Mouse (Mus musculus) stomach, embryonic 15.5 days (tissue): ENCODE results near the gene Olfr633. TPM values are rescaled to one million over a fixed set of nuclear protein-coding genes. Genes with fewer than 3 reads are reported as not detected.
"Not testable (repeated sequence)": the region's sequence is repeated elsewhere in the genome, so short reads cannot be mapped to it uniquely, and the experiment has no call there.

ENCODE experiments used
- ATAC-seq: fragments of 200-750 bp; cut with Nextera tagmentation; 2 replicates; pipeline ENCODE4 v1.8.0; 2017; ENCODE audit warnings: low read depth, moderate number of reproducible peaks, moderate TSS enrichment; ENCODE audit not compliant: insufficient read depth, low FRiP score
- H3K27ac ChIP-seq: fragments of 300-500 bp; sonication (generic); 2 replicates; pipeline ENCODE4 v1.5.1; 2015; ENCODE audit warnings: mild to moderate bottlenecking, inconsistent platforms
- H3K27me3 ChIP-seq: fragments of 300-500 bp; sonication (generic); replicated peaks from 2 replicates; pipeline ENCODE4 v1.6.1; 2015; ENCODE audit warnings: inconsistent platforms
- H3K36me3 ChIP-seq: fragments of 300-500 bp; sonication (generic); 2 replicates; pipeline ENCODE4 v1.6.1; 2015; ENCODE audit warnings: inconsistent platforms
- H3K4me1 ChIP-seq: fragments of 300-500 bp; sonication (generic); 2 replicates; pipeline ENCODE4 v1.6.1; 2015; ENCODE audit warnings: inconsistent platforms
- H3K4me2 ChIP-seq: fragments of 300-500 bp; sonication (generic); 2 replicates; pipeline ENCODE4 v1.6.1; 2015; ENCODE audit warnings: mild to moderate bottlenecking, inconsistent platforms
- H3K4me3 ChIP-seq: fragments of 300-500 bp; sonication (generic); replicated peaks from 2 replicates; pipeline ENCODE4 v1.5.1; 2015; ENCODE audit warnings: inconsistent platforms
- H3K9ac ChIP-seq: fragments of 300-500 bp; sonication (generic); 2 replicates; pipeline ENCODE4 v1.6.1; 2015; ENCODE audit warnings: inconsistent platforms
- H3K9me3 ChIP-seq: fragments of 300-500 bp; sonication (generic); 2 replicates; pipeline ENCODE4 v1.6.1; 2016; ENCODE audit warnings: inconsistent platforms
- WGBS: fragments of 180-500 bp; shearing (Covaris S2); methylation state at CpG from one replicate; pipeline ENCODE4 v1.1.7; 2015; 5-methylcytosine and 5-hydroxymethylcytosine counted together
- polyA plus RNA-seq: library from polyadenylated mRNA; unstranded; fragments of >200 nt; fragmentation: Nextera tagmentation; extraction: Ambion mirVana; gene quantifications from 2 replicates; pipeline ENCODE4 v1.2.1, GENCODE M21; 2015

Olfr633 gene
- not detected in 2 replicates for polyA plus RNA-seq

GRCm38 (mm10) chr7:103944137-103944536 lies at the start of gene Olfr633:
Gene Olfr633 (plus strand): TSS chr7:103944437.
- H3K9ac ChIP-seq, result no peak within 1 kb of the TSS
- no peaks in the 10 kb centered on the region for H3K36me3 ChIP-seq
- H3K27ac ChIP-seq, result no peak within 1 kb of the TSS
- H3K4me2 ChIP-seq, result no peak within 1 kb of the TSS
- no peak for ATAC-seq
- H3K4me1 ChIP-seq, result no peaks in the 10 kb centered on the region
- no peaks in the 10 kb centered on the region for H3K27me3 ChIP-seq
- no peak within 1 kb of the TSS for H3K4me3 ChIP-seq
- no peaks in the 10 kb centered on the region for H3K9me3 ChIP-seq

GRCm38 (mm10) chr7:103903187-103903586 lies 41.0 kb upstream of the Olfr633 start, which contains the start of gene Olfr65:
Gene Olfr65 (plus strand): TSS chr7:103903487.
- no peak within 1 kb of the TSS for H3K4me3 ChIP-seq
- no peaks in the 10 kb centered on the region for H3K4me1 ChIP-seq
- no peak within 1 kb of the TSS for H3K4me2 ChIP-seq
- no peaks in the 10 kb centered on the region for H3K27me3 ChIP-seq
- no peak within 1 kb of the TSS for H3K9ac ChIP-seq
- no peak within 1 kb of the TSS for H3K27ac ChIP-seq
- no peaks in the 10 kb centered on the region for H3K9me3 ChIP-seq
- WGBS, result 77% methylated on average over 2 of the region's 2 CpGs
- ATAC-seq, result no peak
- H3K36me3 ChIP-seq, result no peaks in the 10 kb centered on the region

- Histone ChIP-seq H3K4me3 (no peak overlapping the region), H3K9me3 (no peaks in the 10 kb centered on the region), H3K4me1 (no peaks in the 10 kb centered on the region), H3K27ac (no peak overlapping the region), H3K27me3 (no peaks in the 10 kb centered on the region), H3K9ac (no peak overlapping the region), H3K4me2 (no peak overlapping the region), H3K36me3 (no peaks in the 10 kb centered on the region)
- WGBS, result 21% methylated on average over 3 of the region's 3 CpGs
- ATAC-seq, result peak; percentile 95
Observed at GRCm38 (mm10) chr7:103910047-103910446, 34.2 kb upstream of the Olfr633 start.

GRCm38 (mm10) chr7:103912969-103913511 lies 31.2 kb upstream of the Olfr633 start:
- ATAC-seq, result no peak
- 39% methylated on average over 8 of the region's 8 CpGs for WGBS

GRCm38 (mm10) chr7:103915338-103915737 lies 28.9 kb upstream of the Olfr633 start:
- Histone ChIP-seq H3K27ac (no peak overlapping the region), H3K4me1 (no peaks in the 10 kb centered on the region), H3K9me3 (no peaks in the 10 kb centered on the region), H3K4me3 (no peak overlapping the region), H3K36me3 (no peaks in the 10 kb centered on the region), H3K4me2 (no peak overlapping the region), H3K27me3 (no peaks in the 10 kb centered on the region), H3K9ac (no peak overlapping the region)
- ATAC-seq, result peak; percentile 93

More at GRCm38 (mm10) chr7:103912969-103913511, 31.2 kb upstream of the Olfr633 start:
- H3K4me2 ChIP-seq, result no peak overlapping the region
- no peak overlapping the region for H3K9ac ChIP-seq
- H3K27ac ChIP-seq, result no peak overlapping the region
- H3K9me3 ChIP-seq, result no peaks in the 10 kb centered on the region
- no peaks in the 10 kb centered on the region for H3K27me3 ChIP-seq
- H3K4me1 ChIP-seq, result no peaks in the 10 kb centered on the region
- no peaks in the 10 kb centered on the region for H3K36me3 ChIP-seq
- no peak overlapping the region for H3K4me3 ChIP-seq

- ATAC-seq, result no peak
- Histone ChIP-seq H3K27me3 (no peaks in the 10 kb centered on the region), H3K9me3 (no peaks in the 10 kb centered on the region), H3K4me2 (no peak within 1 kb of the TSS), H3K4me1 (no peaks in the 10 kb centered on the region), H3K27ac (no peak within 1 kb of the TSS), H3K36me3 (no peaks in the 10 kb centered on the region), H3K9ac (no peak within 1 kb of the TSS), H3K4me3 (no peak within 1 kb of the TSS)
Observed at GRCm38 (mm10) chr7:103928525-103928924, 15.7 kb upstream of the Olfr633 start, which contains the start of gene Olfr631. Gene Olfr631 (plus strand): TSS chr7:103928825.

- Histone ChIP-seq H3K4me3 (no peak within 1 kb of the TSS), H3K4me1 (no peaks in the 10 kb centered on the region), H3K4me2 (no peak within 1 kb of the TSS), H3K9ac (no peak within 1 kb of the TSS), H3K9me3 (no peaks in the 10 kb centered on the region), H3K36me3 (no peaks in the 10 kb centered on the region), H3K27me3 (no peaks in the 10 kb centered on the region), H3K27ac (no peak within 1 kb of the TSS)
- WGBS, result 60% methylated on average over 2 of the region's 2 CpGs
- no peak for ATAC-seq
Observed at GRCm38 (mm10) chr7:103934264-103934663, 10.0 kb upstream of the Olfr633 start, which contains the start of gene Olfr632. Gene Olfr632 (plus strand): TSS chr7:103934347.

- H3K4me1 ChIP-seq, result no peaks in the 10 kb centered on the region
- no peak for ATAC-seq
- no peak overlapping the region for H3K4me2 ChIP-seq
- H3K27ac ChIP-seq, result no peak overlapping the region
- H3K9me3 ChIP-seq, result no peaks in the 10 kb centered on the region
- no peaks in the 10 kb centered on the region for H3K27me3 ChIP-seq
- no peaks in the 10 kb centered on the region for H3K36me3 ChIP-seq
- 25% methylated on average over 2 of the region's 2 CpGs for WGBS
- no peak overlapping the region for H3K4me3 ChIP-seq
- H3K9ac ChIP-seq, result no peak overlapping the region
Observed at GRCm38 (mm10) chr7:103942730-103943129, 1.5 kb upstream of the Olfr633 start.

- 95% methylated on average over 22 of the region's 22 CpGs for WGBS
- not testable (repeated sequence) for ATAC-seq, H3K27ac ChIP-seq, H3K36me3 ChIP-seq, H3K4me3 ChIP-seq, H3K27me3 ChIP-seq, H3K4me1 ChIP-seq, H3K4me2 ChIP-seq, H3K9me3 ChIP-seq, H3K9ac ChIP-seq
Observed at GRCm38 (mm10) chr7:103966873-103967272, 22.6 kb downstream of the Olfr633 start.

- Histone ChIP-seq H3K4me3 (no peak within 1 kb of the TSS), H3K27me3 (no peaks in the 10 kb centered on the region), H3K9me3 (no peaks in the 10 kb centered on the region), H3K27ac (no peak within 1 kb of the TSS), H3K9ac (no peak within 1 kb of the TSS), H3K4me2 (no peak within 1 kb of the TSS), H3K36me3 (no peaks in the 10 kb centered on the region), H3K4me1 (no peaks in the 10 kb centered on the region)
- no peak for ATAC-seq
- WGBS, result 79% methylated on average over 1 of the region's 1 CpGs
Observed at GRCm38 (mm10) chr7:103970852-103971251, 26.6 kb downstream of the Olfr633 start, which contains the start of gene Olfr635. Gene Olfr635 (plus strand): TSS chr7:103971152.

GRCm38 (mm10) chr7:103971782-103972181 lies 27.5 kb downstream of the Olfr633 start:
- Histone ChIP-seq H3K9me3 (no peaks in the 10 kb centered on the region), H3K4me2 (no peak overlapping the region), H3K4me1 (no peaks in the 10 kb centered on the region), H3K27me3 (no peaks in the 10 kb centered on the region), H3K36me3 (no peaks in the 10 kb centered on the region), H3K27ac (no peak overlapping the region), H3K4me3 (no peak overlapping the region), H3K9ac (no peak overlapping the region)
- 73% methylated on average over 1 of the region's 1 CpGs for WGBS
- ATAC-seq, result no peak

GRCm38 (mm10) chr7:103998446-103998845 lies 54.2 kb downstream of the Olfr633 start, which contains the start of gene Olfr638:
Gene Olfr638 (plus strand): TSS chr7:103998746.
- H3K4me3 ChIP-seq, result no peak within 1 kb of the TSS
- ATAC-seq, result no peak
- H3K4me1 ChIP-seq, result no peaks in the 10 kb centered on the region
- H3K9ac ChIP-seq, result no peak within 1 kb of the TSS
- H3K27me3 ChIP-seq, result no peaks in the 10 kb centered on the region
- no peak within 1 kb of the TSS for H3K4me2 ChIP-seq
- H3K27ac ChIP-seq, result no peak within 1 kb of the TSS
- no peaks in the 10 kb centered on the region for H3K9me3 ChIP-seq
- H3K36me3 ChIP-seq, result no peaks in the 10 kb centered on the region
